Mouse (Mus musculus) erythroblast, embryonic 14.5 days (primary cell): ENCODE measurements around the gene Mknk2.

Source experiments
- GATA1 ChIP-seq: IDR thresholded peaks from 2 replicates; pipeline ENCODE4 v1.6.1; 2012; ENCODE audit warnings: low read length, inconsistent platforms, mixed read lengths
- TAL1 ChIP-seq: IDR thresholded peaks from 3 replicates; pipeline ENCODE4 v1.6.1; 2012; ENCODE audit warnings: low read length, inconsistent platforms, mixed read lengths

- TF ChIP-seq GATA1 (no peak), TAL1 (no peak)
Observed at GRCm38 (mm10) chr10:80665981-80666733, 11.8 kb downstream of the Mknk2 start.
